Comparison of ENCODE assay signal across 8 mouse cellular contexts in genomic region chr9:37177107-37177506, GRCm38 (mm10). TPM values are rescaled to one million over a fixed set of nuclear protein-coding genes. Genes with fewer than 3 reads are reported as not detected.
DNase-seq lines count a peak whose midpoint lies in the region; ATAC-seq and TF ChIP-seq lines count a peak whose summit lies in the region.

No protein-coding gene starts in this region.

- TF ChIP-seq POLR2A in limb, embryonic 14.5 days (IDR thresholded peaks at IDR 0.05; ENCODE audit: borderline replicate concordance, extremely low read depth, insufficient read depth, insufficient read length): no peak

- 0 out of 2 replicates have a peak, but pooled peaks cover 7% of the 10 kb centered on the region for H3K27me3 ChIP-seq in limb, embryonic 14.5 days (ENCODE audit: control insufficient read depth, insufficient read depth, low read length)
- 0 out of 2 replicates have a peak, but pooled peaks cover 2% of the 10 kb centered on the region for H3K27me3 ChIP-seq in neural tube, embryonic 12.5 days (replicated peaks)
- no peaks in the 10 kb centered on the region for H3K27me3 ChIP-seq in stomach, embryonic 16.5 days (ENCODE audit: control insufficient read depth, insufficient read depth, low read length)

- peaks cover 58% of the 10 kb centered on the region for H3K4me1 ChIP-seq in limb, embryonic 14.5 days (ENCODE audit: control insufficient read depth, insufficient read depth, low read length)
- H3K4me1 ChIP-seq in neural tube, embryonic 12.5 days: peaks cover 27% of the 10 kb centered on the region
- 0 out of 2 replicates have a peak, but pooled peaks cover 5% of the 10 kb centered on the region for H3K4me1 ChIP-seq in stomach, embryonic 16.5 days (ENCODE audit: control insufficient read depth, insufficient read depth, low read length)

- no peaks in the 10 kb centered on the region for H3K36me3 ChIP-seq in limb, embryonic 14.5 days (ENCODE audit: control insufficient read depth, insufficient read depth, low read length)
- H3K36me3 ChIP-seq in neural tube, embryonic 12.5 days: no peaks in the 10 kb centered on the region
- H3K36me3 ChIP-seq in stomach, embryonic 16.5 days (ENCODE audit: control insufficient read depth, insufficient read depth, low read length): no peaks in the 10 kb centered on the region

- DNase-seq in 3134 (ENCODE audit: extremely low read depth, insufficient read length, low spot score) (peak; percentile 16), WW6 (ENCODE audit: low read depth, low spot score) (peak; percentile 48)
- DNase-seq in embryo, embryonic 10 days (ENCODE audit: low spot score): peak; percentile 83
- DNase-seq in gastrocnemius, postnatal 36 days: peak; percentile 30 to 32
- DNase-seq in kidney, adult 9 months: peak; percentile 42
- peak; percentile 58 for DNase-seq in limb, embryonic 14.5 days (ENCODE audit: low spot score)

- WGBS in limb, embryonic 14.5 days: 2% methylated on average over 5 of the region's 5 CpGs
- under 1% methylated on average over 5 of the region's 5 CpGs for WGBS in neural tube, embryonic 12.5 days
- WGBS in stomach, embryonic 16.5 days: 5% methylated on average over 5 of the region's 5 CpGs

- ATAC-seq in limb, embryonic 14.5 days (ENCODE audit: low FRiP score, low read depth): peak; percentile 70
- ATAC-seq in neural tube, embryonic 12.5 days (ENCODE audit: low FRiP score, low read depth): peak; percentile 77
- ATAC-seq in stomach, embryonic 16.5 days (ENCODE audit: insufficient read depth, low FRiP score): 0 out of 2 replicates have a peak, but pooled peaks have one; percentile 47

- H3K9me3 ChIP-seq in limb, embryonic 14.5 days (ENCODE audit: control insufficient read depth, low read length): no peaks in the 10 kb centered on the region
- H3K9me3 ChIP-seq in neural tube, embryonic 12.5 days: no peaks in the 10 kb centered on the region
- H3K9me3 ChIP-seq in stomach, embryonic 16.5 days (replicated peaks; ENCODE audit: control insufficient read depth, low read length): no peaks in the 10 kb centered on the region

- H3K27ac ChIP-seq in limb, embryonic 14.5 days (replicated peaks; ENCODE audit: low read depth, low read length): no peak overlapping the region
- H3K27ac ChIP-seq in neural tube, embryonic 12.5 days: no peak overlapping the region
- H3K27ac ChIP-seq in stomach, embryonic 16.5 days (ENCODE audit: low read length): no peak overlapping the region

- H3K4me3 ChIP-seq in limb, embryonic 14.5 days (replicated peaks; ENCODE audit: low read length): no peak overlapping the region
- H3K4me3 ChIP-seq in neural tube, embryonic 12.5 days: no peak overlapping the region
- H3K4me3 ChIP-seq in stomach, embryonic 16.5 days (replicated peaks; ENCODE audit: low read length): no peak overlapping the region

- intact Hi-C loops in gastrocnemius, postnatal 36 days (cut with DNase I): loop anchor here (5.0 kb wide), 1 partner anchor 150 kb away; no protein-coding TSS in a partner anchor

- no peak overlapping the region for H3K9ac ChIP-seq in limb, embryonic 14.5 days (ENCODE audit: low read depth, low read length, severe bottlenecking)
- no peak overlapping the region for H3K9ac ChIP-seq in neural tube, embryonic 12.5 days
- no peak overlapping the region for H3K9ac ChIP-seq in stomach, embryonic 16.5 days (ENCODE audit: low read length)

- no peak overlapping the region for H3K4me2 ChIP-seq in limb, embryonic 14.5 days (replicated peaks; ENCODE audit: low read depth, low read length, severe bottlenecking)
- H3K4me2 ChIP-seq in neural tube, embryonic 12.5 days (replicated peaks): 0 out of 2 replicates have a peak overlapping the region, but pooled peaks have one; percentile 7
- H3K4me2 ChIP-seq in stomach, embryonic 16.5 days (ENCODE audit: low read depth, low read length): no peak overlapping the region

RNA-seq across cellular contexts. Expression of gene Pknox2, which starts 29.9 kb away (rescaled TPM):
- total RNA-seq in gastrocnemius, postnatal 36 days (2021): 10 to 100 TPM; 31.1 to 43.3 TPM
- polyA plus RNA-seq in limb, embryonic 14.5 days (2012; rRNA removed): 14.5 and 18.7 TPM in 2 replicates
- polyA plus RNA-seq in limb, embryonic 14.5 days (2014; fragmentation: Nextera tagmentation; extraction: Ambion mirVana): 6.2 and 7.3 TPM in 2 replicates
- 44.6 and 45.2 TPM in 2 replicates for polyA plus RNA-seq in neural tube, embryonic 12.5 days (2016; fragmentation: Nextera tagmentation; extraction: Ambion mirVana)
- 10.2 and 10.5 TPM in 2 replicates for polyA plus RNA-seq in stomach, embryonic 16.5 days (2015; fragmentation: Nextera tagmentation; extraction: Ambion mirVana)

RNA-seq across cellular contexts. Expression of gene Tmem218, which starts 30.9 kb away (rescaled TPM):
- 1 to 10 TPM; 2.0 to 2.5 TPM for total RNA-seq in gastrocnemius, postnatal 36 days (2021)
- polyA plus RNA-seq in limb, embryonic 14.5 days (2012; rRNA removed): 4.8 and 5.7 TPM in 2 replicates
- polyA plus RNA-seq in limb, embryonic 14.5 days (2014; fragmentation: Nextera tagmentation; extraction: Ambion mirVana): 13.5 and 14.0 TPM in 2 replicates
- 11.7 and 13.4 TPM in 2 replicates for polyA plus RNA-seq in neural tube, embryonic 12.5 days (2016; fragmentation: Nextera tagmentation; extraction: Ambion mirVana)
- polyA plus RNA-seq in stomach, embryonic 16.5 days (2015; fragmentation: Nextera tagmentation; extraction: Ambion mirVana): 9.1 and 9.8 TPM in 2 replicates

Comparison
In these comparisons a context has a peak if more than half of its experiments do, and no peak if none do; other contexts are left out.
1. DNase-seq: peak in every context shown above with its lines; median percentile 83 in embryo, embryonic 10 days; 58 in limb, embryonic 14.5 days; 48 in WW6; 42 in kidney, adult 9 months; 31 in gastrocnemius, postnatal 36 days; 16 in 3134.